Comparison of ENCODE assay signal across 23 mouse cellular contexts in genomic region chr19:21615801-21616200, GRCm38 (mm10).
"Had no signal": no experiment of that assay in that cellular context is flagged by ENCODE, and none has a peak within 500 bp of the region (broad histone marks: within the 10 kb centered on the region; RNA-seq: fewer than 3 reads in every experiment).

No protein-coding gene starts in this region.

- H3K27me3 ChIP-seq: heart, embryonic 12.5 days; hindbrain, embryonic 13.5 days; hindbrain, embryonic 15.5 days; limb, embryonic 13.5 days; limb, embryonic 15.5 days; liver, embryonic 12.5 days had no signal

- DNase-seq: gastrocnemius, adult 2 months; gastrocnemius, postnatal 10 days; gastrocnemius, postnatal 25 days; heart, adult 18-20 months; heart, postnatal 10 days; kidney, adult 18-20 months; kidney, adult 8-10 months; kidney, postnatal 10 days; kidney, postnatal 25 days; kidney, postnatal 4 days; layer of hippocampus, postnatal 36 days; left cerebral cortex, postnatal 4 days had no signal

- H3K4me3 ChIP-seq: gastrocnemius, adult 2 months; heart, embryonic 10.5 days; heart, embryonic 12.5 days; hindbrain, embryonic 13.5 days; hindbrain, embryonic 15.5 days; layer of hippocampus, adult 2 months; limb, embryonic 13.5 days; limb, embryonic 15.5 days; liver, embryonic 12.5 days had no signal

- ATAC-seq: hindbrain, postnatal 0 days; intestine, postnatal 0 days; liver, embryonic 12.5 days had no signal

- H3K36me3 ChIP-seq: hindbrain, embryonic 15.5 days; liver, embryonic 12.5 days had no signal

- H3K27ac ChIP-seq: gastrocnemius, adult 2 months; heart, embryonic 10.5 days; hindbrain, embryonic 13.5 days; hindbrain, embryonic 15.5 days; hindbrain, postnatal 0 days; layer of hippocampus, adult 2 months; limb, embryonic 13.5 days; limb, embryonic 15.5 days; liver, embryonic 12.5 days; liver, embryonic 14.5 days had no signal

- H3K4me1 ChIP-seq: heart, embryonic 10.5 days; hindbrain, embryonic 13.5 days; hindbrain, embryonic 15.5 days; limb, embryonic 13.5 days; limb, embryonic 15.5 days; liver, embryonic 12.5 days had no signal
